Mouse (Mus musculus): Measurements from ENCODE around the gene Rnft2.

Rnft2 gene

GRCm38 (mm10) chr5:118250987-118251386 is 6.1 kb upstream of the Rnft2 start:
- DNase-seq (ENCODE audit: low spot score), result no peak

GRCm38 (mm10) chr5:118247378-118247777 is 2.5 kb upstream of the Rnft2 start:
- DNase-seq (ENCODE audit: low spot score), result no peak

GRCm38 (mm10) chr5:118245606-118246308 is 841 bp upstream of the Rnft2 start:
- DNase-seq (ENCODE audit: low spot score), result no peak

- no peak for DNase-seq (ENCODE audit: low spot score)
Measured at GRCm38 (mm10) chr5:118239671-118240070, 5.2 kb downstream of the Rnft2 start.

GRCm38 (mm10) chr5:118236891-118237290 is 8.0 kb downstream of the Rnft2 start:
- DNase-seq (ENCODE audit: low spot score), result no peak

- DNase-seq (ENCODE audit: low spot score), result no peak
Measured at GRCm38 (mm10) chr5:118230071-118230611, 14.8 kb downstream of the Rnft2 start.

GRCm38 (mm10) chr5:118223142-118223757 is 21.7 kb downstream of the Rnft2 start:
- DNase-seq (ENCODE audit: low spot score), result no peak

GRCm38 (mm10) chr5:118217410-118217809 is 27.5 kb downstream of the Rnft2 start:
- DNase-seq (ENCODE audit: low spot score), result no peak

- DNase-seq (ENCODE audit: low spot score), result peak; percentile 45
Measured at GRCm38 (mm10) chr5:118214418-118215154, 30.3 kb downstream of the Rnft2 start.

- no peak for DNase-seq (ENCODE audit: low spot score)
Measured at GRCm38 (mm10) chr5:118214012-118214411, 30.9 kb downstream of the Rnft2 start.

GRCm38 (mm10) chr5:118205852-118206251 is 39.1 kb downstream of the Rnft2 start:
- DNase-seq (ENCODE audit: low spot score), result no peak

- no peak for DNase-seq (ENCODE audit: low spot score)
Measured at GRCm38 (mm10) chr5:118204675-118205440, 40.1 kb downstream of the Rnft2 start.

GRCm38 (mm10) chr5:118199670-118200069 is 45.2 kb downstream of the Rnft2 start:
- DNase-seq (ENCODE audit: low spot score), result no peak

GRCm38 (mm10) chr5:118197421-118197820 is 47.5 kb downstream of the Rnft2 start:
- DNase-seq (ENCODE audit: low spot score), result no peak

GRCm38 (mm10) chr5:118192221-118192620 is 52.7 kb downstream of the Rnft2 start:
- no peak for DNase-seq (ENCODE audit: low spot score)

- no peak for DNase-seq (ENCODE audit: low spot score)
Measured at GRCm38 (mm10) chr5:118190491-118190890, 54.4 kb downstream of the Rnft2 start.

- no peak for DNase-seq (ENCODE audit: low spot score)
Measured at GRCm38 (mm10) chr5:118188356-118188755, 56.6 kb downstream of the Rnft2 start.

- DNase-seq (ENCODE audit: low spot score), result no peak
Measured at GRCm38 (mm10) chr5:118186903-118187633, 57.8 kb downstream of the Rnft2 start.

GRCm38 (mm10) chr5:118177640-118178039 is 67.3 kb downstream of the Rnft2 start:
- no peak for DNase-seq (ENCODE audit: low spot score)

GRCm38 (mm10) chr5:118175137-118175536 is 69.8 kb downstream of the Rnft2 start:
- DNase-seq (ENCODE audit: low spot score), result no peak

GRCm38 (mm10) chr5:118174310-118175009 is 70.5 kb downstream of the Rnft2 start:
- DNase-seq (ENCODE audit: low spot score), result no peak
